Mouse (Mus musculus) neural tube, embryonic 15.5 days (tissue): Measurements from ENCODE around the gene Gm21970. TPM values are rescaled to one million over a fixed set of nuclear protein-coding genes. Genes with fewer than 3 reads are reported as not detected.

ENCODE experiments used
- ATAC-seq: fragments of 200-750 bp; cut with Nextera tagmentation; 2 replicates; pipeline ENCODE4 v1.8.0; 2017; ENCODE audit warnings: mild to moderate bottlenecking, moderate TSS enrichment, moderate library complexity; ENCODE audit not compliant: low FRiP score
- H3K27ac ChIP-seq: fragments of 300-500 bp; sonication (generic); replicated peaks from 2 replicates; pipeline ENCODE4 v1.5.1; 2015; ENCODE audit warnings: mild to moderate bottlenecking, inconsistent platforms
- H3K27me3 ChIP-seq: fragments of 300-500 bp; sonication (generic); replicated peaks from 2 replicates; pipeline ENCODE4 v1.6.1; 2015; ENCODE audit warnings: inconsistent platforms
- H3K36me3 ChIP-seq: fragments of 300-500 bp; sonication (generic); 2 replicates; pipeline ENCODE4 v1.6.1; 2015; ENCODE audit warnings: inconsistent platforms
- H3K4me1 ChIP-seq: fragments of 300-500 bp; sonication (generic); 2 replicates; pipeline ENCODE4 v1.6.1; 2015; ENCODE audit warnings: inconsistent platforms
- H3K4me2 ChIP-seq: fragments of 300-500 bp; sonication (generic); 2 replicates; pipeline ENCODE4 v1.6.1; 2015; ENCODE audit warnings: inconsistent platforms, mild to moderate bottlenecking, moderate library complexity
- H3K4me3 ChIP-seq: fragments of 300-500 bp; sonication (generic); replicated peaks from 2 replicates; pipeline ENCODE4 v1.5.1; 2015; ENCODE audit warnings: mild to moderate bottlenecking, inconsistent platforms
- H3K9ac ChIP-seq: fragments of 300-500 bp; sonication (generic); replicated peaks from 2 replicates; pipeline ENCODE4 v1.6.1; 2015; ENCODE audit warnings: mild to moderate bottlenecking, inconsistent platforms
- H3K9me3 ChIP-seq: fragments of 300-500 bp; sonication (generic); replicated peaks from 2 replicates; pipeline ENCODE4 v1.6.1; 2016; ENCODE audit warnings: inconsistent platforms
- WGBS: fragments of 180-500 bp; shearing (Covaris S2); methylation state at CpG from one replicate; pipeline ENCODE4 v1.1.7; 2015; ENCODE audit warnings: mixed read lengths; 5-methylcytosine and 5-hydroxymethylcytosine counted together
- polyA plus RNA-seq: library from polyadenylated mRNA; unstranded; fragments of >200 nt; fragmentation: Nextera tagmentation; extraction: Ambion mirVana; gene quantifications from 2 replicates; pipeline ENCODE4 v1.2.1, GENCODE M21; 2015

Gene Gm21970
- polyA plus RNA-seq, 1 experiment from 2014 or later, result not detected

DNA sequence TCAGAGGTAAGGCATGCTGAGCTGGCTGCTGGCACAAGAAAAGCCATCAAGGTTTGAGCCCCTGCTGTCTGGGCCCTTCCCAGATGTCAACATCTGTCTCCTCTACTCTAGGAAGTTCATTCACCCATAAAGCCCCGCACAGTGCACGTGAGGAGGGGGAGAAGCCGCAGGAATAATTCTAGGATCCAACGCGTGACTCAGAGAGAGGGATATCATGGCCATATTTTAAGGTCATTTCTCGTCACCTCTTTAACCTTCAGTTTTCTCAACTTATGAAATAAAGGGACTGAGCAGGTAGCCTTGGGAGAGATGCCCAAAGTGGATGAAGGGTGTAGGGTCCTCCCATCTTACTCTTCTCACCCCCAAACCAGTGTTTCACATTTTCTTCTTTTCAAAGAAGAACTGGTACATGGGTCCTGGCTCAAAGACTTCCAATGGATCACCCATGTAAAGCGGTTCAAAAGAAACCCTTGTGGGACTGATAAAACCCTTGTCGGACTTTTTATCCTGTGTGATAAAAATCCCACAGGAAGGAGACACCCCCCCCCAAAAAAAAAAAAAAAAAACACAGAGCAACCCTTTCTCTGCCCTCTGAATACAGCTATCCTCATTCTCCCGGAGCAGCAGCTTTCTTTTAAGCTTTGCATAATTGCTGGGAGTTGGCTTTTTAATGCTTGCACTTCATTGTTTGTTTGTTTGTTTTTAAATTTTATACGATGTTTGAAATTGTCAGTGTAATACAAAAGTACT is 13.5 kb downstream of the Gm21970 start:
- Histone ChIP-seq H3K9me3 (no peaks in the 10 kb centered on the region), H3K4me1 (peaks cover 18% of the 10 kb centered on the region), H3K4me2 (no peak overlapping the region), H3K27me3 (no peaks in the 10 kb centered on the region), H3K36me3 (peaks cover 9% of the 10 kb centered on the region), H3K9ac (no peak overlapping the region), H3K4me3 (no peak overlapping the region), H3K27ac (no peak overlapping the region)
- 74% methylated on average over 10 of the region's 10 CpGs for WGBS
- no peak for ATAC-seq

DNA sequence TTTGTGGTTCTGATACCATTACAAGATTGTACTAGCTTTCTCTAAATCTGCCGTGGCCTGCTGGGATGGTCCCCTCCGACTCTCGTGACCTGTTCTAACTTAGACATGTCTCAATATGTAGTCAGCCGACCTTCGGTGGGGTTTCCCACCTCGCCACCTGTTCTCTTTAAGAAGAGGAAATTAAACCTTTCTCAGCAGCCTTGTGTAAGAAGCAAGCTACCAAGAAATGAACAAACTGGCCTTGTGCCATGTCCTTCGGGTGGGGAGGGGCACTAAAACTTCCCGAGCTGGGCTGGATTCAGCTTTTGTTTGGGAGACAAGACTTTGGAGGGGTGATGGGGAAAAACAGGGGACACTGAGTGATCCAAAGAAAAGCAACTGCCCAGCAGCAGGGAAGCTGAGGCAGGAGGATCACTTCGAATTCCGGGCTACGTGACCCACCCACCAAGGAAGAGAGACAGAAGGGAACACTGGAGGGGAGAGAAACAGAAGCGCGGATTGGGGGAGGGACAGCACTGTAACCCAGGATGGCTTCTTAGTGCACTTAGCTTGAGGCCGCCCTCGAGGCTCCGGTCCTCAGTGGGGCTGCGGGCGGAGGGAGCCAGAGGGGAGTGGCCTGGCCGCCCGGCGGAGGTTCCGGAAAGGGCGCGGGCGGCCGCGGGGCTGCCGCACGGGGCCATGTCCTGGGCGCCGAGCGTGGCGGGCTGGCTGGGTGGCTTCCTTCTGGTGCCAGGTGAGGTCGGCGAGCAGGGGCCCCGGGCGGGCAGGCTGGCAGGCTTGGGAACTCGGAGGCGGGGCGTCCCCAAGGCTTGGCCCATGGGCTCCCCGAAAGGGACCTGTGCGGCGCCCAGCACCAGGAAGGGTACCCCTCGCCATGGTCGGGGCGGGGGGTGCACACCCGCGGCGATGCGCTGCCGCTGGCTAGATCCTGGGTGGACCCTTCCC is 14.4 kb downstream of the Gm21970 start, which contains the start of gene Il10rb:
Il10rb (plus strand) TSS at position 525 of the 945 bp plus-strand sequence.
- Histone ChIP-seq H3K27me3 (no peaks in the 10 kb centered on the region), H3K9ac (peak within 1 kb of the TSS; percentile 72), H3K4me3 (peak within 1 kb of the TSS; percentile 69), H3K4me1 (peaks cover 18% of the 10 kb centered on the region), H3K9me3 (no peaks in the 10 kb centered on the region), H3K36me3 (peaks cover 9% of the 10 kb centered on the region), H3K27ac (peak within 1 kb of the TSS; percentile 74), H3K4me2 (peak within 1 kb of the TSS; percentile 99)
- ATAC-seq, result peak; percentile 72
- WGBS, result 6% methylated on average over 50 of the region's 51 CpGs

DNA sequence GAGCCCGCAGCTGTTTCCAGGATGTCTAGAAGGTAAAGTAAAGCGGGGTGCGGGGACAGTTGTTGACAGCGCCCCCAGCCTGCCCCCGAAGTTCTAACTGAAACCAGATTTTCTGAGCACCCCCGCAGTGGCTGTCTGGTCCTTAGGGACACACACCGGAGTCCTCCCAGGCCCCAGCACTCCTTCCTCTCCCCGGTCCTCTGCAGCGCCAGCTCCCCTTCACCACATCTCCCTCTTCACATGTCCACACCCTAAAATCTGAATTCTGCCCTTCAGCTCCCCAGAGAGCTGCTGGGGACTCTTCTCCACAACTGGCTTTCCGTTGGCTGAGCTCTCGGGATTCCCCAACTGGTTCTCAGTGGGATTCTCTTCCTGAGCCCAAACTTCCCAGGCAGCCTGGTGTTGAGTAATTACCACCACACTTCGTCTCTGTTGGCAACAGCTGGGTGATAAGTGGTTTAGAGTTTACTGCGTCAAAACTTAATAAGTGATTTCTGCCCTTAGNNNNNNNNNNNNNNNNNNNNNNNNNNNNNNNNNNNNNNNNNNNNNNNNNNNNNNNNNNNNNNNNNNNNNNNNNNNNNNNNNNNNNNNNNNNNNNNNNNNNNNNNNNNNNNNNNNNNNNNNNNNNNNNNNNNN is 15.2 kb downstream of the Gm21970 start:
- Histone ChIP-seq H3K9ac (peak overlapping the region; percentile 72), H3K36me3 (peaks cover 9% of the 10 kb centered on the region), H3K4me3 (peak overlapping the region; percentile 69), H3K4me2 (peak overlapping the region; percentile 99), H3K27ac (peak overlapping the region; percentile 74), H3K9me3 (no peaks in the 10 kb centered on the region), H3K27me3 (no peaks in the 10 kb centered on the region), H3K4me1 (peaks cover 18% of the 10 kb centered on the region)
- 4% methylated on average over 13 of the region's 13 CpGs for WGBS
- ATAC-seq, result 0 out of 2 replicates have a peak, but pooled peaks have one; percentile 14

DNA sequence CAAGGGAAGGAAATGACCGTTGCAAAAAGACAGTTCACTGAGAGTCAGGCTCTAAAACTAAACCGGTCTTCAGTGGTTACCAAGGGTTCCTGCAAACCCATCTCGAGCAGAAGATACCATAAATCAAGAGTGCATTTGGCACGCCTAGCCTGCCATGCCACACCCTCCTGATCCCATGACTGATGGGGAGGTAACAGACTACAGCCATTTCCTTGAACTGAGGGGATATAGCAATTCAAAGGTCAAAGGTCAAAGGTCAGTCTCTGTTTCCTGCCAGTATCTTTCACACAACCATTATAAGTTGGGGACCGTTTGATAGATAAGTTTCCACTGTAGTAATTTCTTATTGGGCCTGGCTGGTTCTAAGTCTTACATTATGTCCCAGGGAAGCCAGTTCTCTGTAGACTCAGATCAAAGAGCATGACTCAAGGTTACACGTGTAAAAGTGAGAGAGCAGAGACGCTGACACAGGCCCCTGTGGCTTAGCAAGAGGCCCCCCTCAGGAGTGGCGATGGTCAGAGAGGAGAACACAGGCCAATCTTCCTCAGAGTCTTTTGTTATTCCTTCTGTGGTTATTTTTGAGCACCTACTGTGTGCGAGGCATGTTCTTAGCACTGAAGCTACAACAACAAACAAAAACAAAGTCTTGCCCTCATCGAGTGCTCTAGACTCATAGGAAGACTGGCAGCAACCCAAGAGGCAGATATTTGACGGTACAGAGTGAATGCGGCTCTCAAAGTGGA is 21.8 kb downstream of the Gm21970 start:
- H3K36me3 ChIP-seq, result no peaks in the 10 kb centered on the region
- H3K4me2 ChIP-seq, result no peak overlapping the region
- H3K27ac ChIP-seq, result no peak overlapping the region
- ATAC-seq, result no peak
- no peak overlapping the region for H3K9ac ChIP-seq
- no peaks in the 10 kb centered on the region for H3K27me3 ChIP-seq
- H3K4me1 ChIP-seq, result no peaks in the 10 kb centered on the region
- 54% methylated on average over 12 of the region's 12 CpGs for WGBS
- no peaks in the 10 kb centered on the region for H3K9me3 ChIP-seq
- H3K4me3 ChIP-seq, result no peak overlapping the region

DNA sequence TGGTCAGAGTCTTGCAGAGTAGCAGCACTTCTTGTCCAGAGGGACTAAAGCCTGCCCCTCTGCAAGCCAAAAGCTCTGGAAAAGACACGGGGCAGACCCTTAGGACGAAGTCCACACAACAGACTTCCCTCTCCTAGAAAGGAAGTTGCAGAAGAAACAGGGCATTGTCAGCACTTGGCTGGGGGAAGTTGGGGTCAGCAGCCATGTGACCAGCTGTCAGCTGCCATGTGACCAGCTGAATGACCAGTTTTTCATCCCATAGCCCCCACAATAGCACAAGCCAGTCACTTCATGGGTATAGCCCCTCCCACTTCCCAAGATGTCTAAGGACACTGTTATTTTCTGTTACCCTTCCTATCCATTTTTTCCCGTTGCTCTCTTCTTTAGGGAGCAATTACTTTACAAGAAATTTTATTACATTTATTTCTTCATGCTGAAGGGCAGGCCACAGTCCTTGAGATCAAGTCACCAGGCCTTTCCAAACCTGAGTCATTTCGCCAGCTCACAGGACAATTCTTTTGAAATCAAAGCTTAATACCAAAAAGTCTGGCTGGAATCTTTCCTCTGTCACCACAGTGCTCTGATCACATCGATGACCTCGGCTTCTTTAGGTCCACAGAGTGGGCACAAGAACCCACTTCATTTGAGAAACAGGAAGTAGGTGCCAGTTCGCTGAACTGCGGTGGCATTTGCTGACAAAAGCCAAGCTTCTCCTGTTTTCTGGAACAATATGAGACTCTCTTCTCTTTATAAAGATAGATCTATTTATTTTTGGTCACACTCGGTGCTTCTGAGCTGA is 24.1 kb downstream of the Gm21970 start:
- no peak overlapping the region for H3K4me3 ChIP-seq
- H3K27ac ChIP-seq, result no peak overlapping the region
- no peak overlapping the region for H3K4me2 ChIP-seq
- WGBS, result 95% methylated on average over 9 of the region's 9 CpGs
- no peaks in the 10 kb centered on the region for H3K9me3 ChIP-seq
- H3K4me1 ChIP-seq, result no peaks in the 10 kb centered on the region
- H3K36me3 ChIP-seq, result no peaks in the 10 kb centered on the region
- no peaks in the 10 kb centered on the region for H3K27me3 ChIP-seq
- ATAC-seq, result no peak
- H3K9ac ChIP-seq, result no peak overlapping the region

DNA sequence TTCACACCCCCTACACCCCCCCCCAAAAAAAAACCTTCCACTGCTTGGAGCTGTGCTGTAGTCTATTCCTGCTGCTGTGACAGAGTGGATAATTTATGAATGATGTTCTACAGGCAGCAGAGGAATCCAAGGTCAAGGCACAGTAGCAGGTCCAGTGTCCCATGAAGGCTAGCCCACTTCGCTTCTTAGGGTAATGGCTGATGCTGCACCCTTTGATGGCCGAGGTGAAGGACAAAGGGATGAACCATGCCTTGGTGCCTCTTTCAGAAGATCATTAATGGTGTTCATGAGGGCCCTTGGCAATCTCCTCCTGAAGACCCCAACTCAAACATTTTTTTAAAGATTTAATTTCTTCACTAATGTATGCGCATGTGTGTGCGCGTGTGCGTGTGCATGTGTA is 24.8 kb downstream of the Gm21970 start:
- Histone ChIP-seq H3K4me2 (no peak overlapping the region), H3K9ac (no peak overlapping the region), H3K4me1 (no peaks in the 10 kb centered on the region), H3K9me3 (no peaks in the 10 kb centered on the region), H3K27ac (no peak overlapping the region), H3K4me3 (no peak overlapping the region), H3K27me3 (no peaks in the 10 kb centered on the region), H3K36me3 (no peaks in the 10 kb centered on the region)
- ATAC-seq, result no peak
- WGBS, result 97% methylated on average over 6 of the region's 6 CpGs

DNA sequence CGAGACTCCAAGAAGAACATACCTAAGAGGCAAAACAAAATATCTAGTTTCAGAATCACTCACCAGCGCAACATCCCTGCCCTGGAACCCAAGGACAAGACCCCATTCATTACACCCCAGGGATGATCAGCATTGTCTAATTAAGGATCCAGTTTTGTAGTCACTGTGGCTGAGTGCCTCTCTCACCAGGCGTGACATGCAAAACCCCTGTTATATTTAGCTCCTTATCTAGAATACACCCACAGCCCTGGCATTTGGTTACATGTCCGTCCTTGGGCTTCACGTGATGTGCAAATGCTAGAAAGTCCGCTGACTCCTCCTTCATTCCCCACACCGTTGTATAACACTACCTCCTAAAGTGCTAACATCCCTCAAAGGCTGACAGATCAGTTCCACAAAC is 25.4 kb downstream of the Gm21970 start:
- no peaks in the 10 kb centered on the region for H3K4me1 ChIP-seq
- H3K9me3 ChIP-seq, result no peaks in the 10 kb centered on the region
- H3K27me3 ChIP-seq, result no peaks in the 10 kb centered on the region
- H3K4me2 ChIP-seq, result no peak overlapping the region
- no peak overlapping the region for H3K4me3 ChIP-seq
- H3K27ac ChIP-seq, result no peak overlapping the region
- WGBS, result 89% methylated on average over 7 of the region's 7 CpGs
- no peak for ATAC-seq
- no peaks in the 10 kb centered on the region for H3K36me3 ChIP-seq
- no peak overlapping the region for H3K9ac ChIP-seq

DNA sequence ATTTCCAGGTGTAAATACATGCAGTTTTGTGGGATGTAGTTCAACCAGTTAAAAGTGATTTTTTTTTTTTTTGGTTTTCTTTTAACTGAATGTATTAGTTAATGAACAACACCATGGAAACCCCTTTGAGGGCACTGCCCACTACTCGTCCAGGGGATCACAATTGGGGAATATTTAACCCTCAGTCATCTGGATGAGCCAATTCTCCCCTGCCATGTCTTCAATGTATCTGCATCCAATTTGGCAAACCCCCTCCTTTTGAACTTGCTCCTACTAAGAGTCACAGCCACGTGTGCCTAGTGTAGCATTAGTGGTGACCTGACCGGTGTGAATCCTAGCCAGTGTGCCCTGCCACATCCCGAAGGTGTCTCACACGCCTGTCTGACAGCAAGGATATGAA is 27.0 kb downstream of the Gm21970 start:
- Histone ChIP-seq H3K4me2 (no peak overlapping the region), H3K36me3 (no peaks in the 10 kb centered on the region), H3K27me3 (no peaks in the 10 kb centered on the region), H3K27ac (no peak overlapping the region), H3K4me1 (no peaks in the 10 kb centered on the region), H3K9me3 (no peaks in the 10 kb centered on the region), H3K4me3 (no peak overlapping the region), H3K9ac (no peak overlapping the region)
- WGBS, result 75% methylated on average over 5 of the region's 5 CpGs
- no peak for ATAC-seq

DNA sequence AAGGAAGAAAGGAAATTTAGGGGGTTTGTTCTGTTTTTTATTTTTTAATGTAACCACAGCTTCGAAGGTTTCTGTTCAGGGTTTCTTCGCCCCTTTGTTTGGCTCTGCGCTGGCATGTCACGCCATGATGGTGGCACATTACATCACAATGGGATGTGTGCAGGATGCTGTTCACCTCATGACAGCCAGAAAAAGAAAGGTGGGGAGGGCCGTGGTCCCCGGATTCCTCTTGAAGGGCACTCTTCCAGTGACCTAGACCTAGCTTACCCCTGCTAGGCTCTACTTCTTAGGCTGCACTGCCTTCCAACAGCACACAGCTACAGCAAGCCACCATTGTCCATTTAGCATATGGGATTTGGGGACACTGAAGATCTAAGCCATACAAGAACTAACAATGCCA is 34.3 kb downstream of the Gm21970 start:
- no peaks in the 10 kb centered on the region for H3K9me3 ChIP-seq
- H3K27me3 ChIP-seq, result no peaks in the 10 kb centered on the region
- H3K4me2 ChIP-seq, result no peak overlapping the region
- no peaks in the 10 kb centered on the region for H3K4me1 ChIP-seq
- no peak overlapping the region for H3K27ac ChIP-seq
- 91% methylated on average over 6 of the region's 6 CpGs for WGBS
- peaks cover 8% of the 10 kb centered on the region; the same call in 1 of the 2 replicates for H3K36me3 ChIP-seq
- no peak overlapping the region for H3K9ac ChIP-seq
- no peak for ATAC-seq
- no peak overlapping the region for H3K4me3 ChIP-seq

DNA sequence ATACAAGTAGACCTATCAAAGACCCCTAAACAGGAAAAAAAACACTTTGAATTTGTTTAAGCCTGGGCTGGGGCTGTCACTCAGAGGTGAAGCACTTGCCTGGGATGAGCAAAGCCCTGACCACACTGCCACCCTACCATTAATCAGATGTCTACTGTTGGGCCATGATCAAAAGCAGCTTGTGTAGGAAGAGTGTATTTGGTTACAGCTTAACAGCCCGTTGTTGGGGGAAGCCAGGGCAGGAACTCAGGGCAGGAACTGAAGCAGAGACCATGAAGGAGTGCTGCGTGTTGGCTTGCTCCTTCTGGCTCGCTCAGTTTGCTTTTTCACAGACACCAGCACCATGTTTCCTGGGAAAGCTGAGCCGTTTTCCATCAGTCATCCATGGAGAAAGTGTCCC is 35.1 kb downstream of the Gm21970 start:
- H3K9me3 ChIP-seq, result no peaks in the 10 kb centered on the region
- H3K27me3 ChIP-seq, result no peaks in the 10 kb centered on the region
- ATAC-seq, result no peak
- H3K4me3 ChIP-seq, result no peak overlapping the region
- WGBS, result 83% methylated on average over 4 of the region's 4 CpGs
- peaks cover 8% of the 10 kb centered on the region; the same call in 1 of the 2 replicates for H3K36me3 ChIP-seq
- no peak overlapping the region for H3K27ac ChIP-seq
- no peak overlapping the region for H3K4me2 ChIP-seq
- no peak overlapping the region for H3K9ac ChIP-seq
- H3K4me1 ChIP-seq, result no peaks in the 10 kb centered on the region
